Mouse (Mus musculus): ENCODE measurements around the gene Dnaja4. TPM values are rescaled to one million over a fixed set of nuclear protein-coding genes. Genes with fewer than 3 reads are reported as not detected.

Gene Dnaja4
- polyA plus RNA-seq, 2 experiments from 2014 or later = 2.9 to 4.0 TPM

DNA sequence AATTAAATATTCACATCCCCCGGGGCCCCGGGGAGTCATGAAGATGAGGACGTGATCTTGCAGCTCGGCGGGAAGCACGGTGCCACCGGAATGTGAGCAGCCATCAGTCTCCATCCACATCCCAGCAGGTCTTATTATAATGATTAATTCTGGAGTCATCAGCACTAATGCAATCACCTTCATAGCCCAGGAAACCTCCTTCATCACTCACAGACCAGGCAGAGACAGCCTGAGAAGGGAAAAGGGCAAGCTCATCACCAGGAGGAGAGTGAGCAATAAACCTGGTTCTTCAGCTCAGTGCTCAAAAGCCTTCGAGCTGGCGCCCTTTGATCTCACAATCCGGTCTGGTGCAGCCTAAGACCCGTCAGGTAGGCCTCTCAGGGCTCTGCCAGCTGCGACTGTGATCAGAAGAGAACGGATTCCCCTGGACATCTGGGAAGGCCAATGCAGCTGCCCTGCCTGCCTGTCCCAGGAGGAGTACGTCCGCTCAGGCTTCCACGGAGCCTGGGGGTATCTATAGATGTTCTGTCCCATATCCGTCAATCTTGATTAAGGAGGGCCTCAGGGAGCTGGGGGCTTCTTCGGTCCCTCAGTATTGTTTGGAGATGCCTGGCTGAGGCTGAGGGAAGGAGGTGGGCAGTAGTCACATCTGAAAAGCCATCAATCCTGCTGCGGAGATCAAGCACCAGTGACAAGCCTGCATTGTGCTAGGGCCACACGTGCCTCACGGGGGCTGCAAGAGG, 53.7 kb downstream of the Dnaja4 start:
- ATAC-seq = no peak

DNA sequence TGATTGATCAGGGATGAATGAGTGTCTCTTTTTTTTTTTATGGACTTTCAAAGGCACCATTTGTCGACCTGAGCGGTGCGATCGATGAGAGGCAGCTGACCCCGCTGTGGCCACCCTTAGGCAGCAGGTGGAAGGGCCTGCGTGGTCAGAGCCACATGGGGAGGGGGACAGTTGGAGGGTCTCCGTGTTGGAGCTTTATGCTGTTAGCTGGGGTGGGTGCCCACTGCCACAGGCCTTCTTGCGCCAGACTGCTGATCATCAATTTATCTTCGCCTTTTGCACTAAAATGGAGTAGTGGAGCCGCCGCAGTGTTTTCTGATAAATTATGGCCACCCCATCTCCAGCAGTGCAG, 54.2 kb downstream of the Dnaja4 start:
- ATAC-seq = no peak

DNA sequence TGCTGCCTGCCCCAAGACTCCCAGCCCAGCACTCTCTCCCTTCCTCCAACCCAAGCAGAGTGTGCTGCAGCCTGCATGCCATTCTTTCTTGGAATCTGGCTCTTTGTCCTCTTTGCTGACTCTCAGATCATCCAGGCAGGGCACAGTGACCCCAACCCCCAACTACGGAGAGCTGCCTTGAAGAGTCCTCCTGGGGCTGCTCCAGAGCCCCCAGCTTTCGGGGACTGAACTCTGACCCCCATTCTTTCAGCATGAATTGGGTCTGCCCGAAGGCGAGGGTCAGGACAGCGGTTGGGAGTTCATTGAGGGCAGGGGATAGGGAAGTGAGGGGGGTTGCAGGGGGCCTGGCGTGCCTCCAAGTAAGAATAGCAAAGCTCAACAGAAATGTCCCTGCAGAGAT, 60.9 kb downstream of the Dnaja4 start:
- ATAC-seq = no peak

DNA sequence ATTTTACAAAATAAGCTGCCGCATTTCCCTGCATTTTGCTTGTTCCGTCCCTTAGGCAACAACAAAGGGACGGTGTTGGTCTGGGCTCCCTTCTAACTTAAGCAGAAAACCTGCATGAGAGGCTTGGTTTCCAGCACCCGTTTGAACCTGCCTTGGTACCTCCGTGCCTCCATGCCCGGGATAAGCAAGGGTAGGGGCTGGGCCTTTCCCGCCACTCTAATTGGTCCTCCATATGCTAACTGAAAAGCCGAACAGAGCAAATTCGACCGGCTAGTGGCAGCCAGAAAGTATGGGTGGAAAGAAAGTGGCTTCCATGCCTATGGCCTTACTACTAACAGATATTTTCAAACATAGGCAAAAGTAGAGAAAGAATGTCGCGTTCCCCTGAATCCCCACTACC, 65.4 kb downstream of the Dnaja4 start:
- ATAC-seq = no peak

DNA sequence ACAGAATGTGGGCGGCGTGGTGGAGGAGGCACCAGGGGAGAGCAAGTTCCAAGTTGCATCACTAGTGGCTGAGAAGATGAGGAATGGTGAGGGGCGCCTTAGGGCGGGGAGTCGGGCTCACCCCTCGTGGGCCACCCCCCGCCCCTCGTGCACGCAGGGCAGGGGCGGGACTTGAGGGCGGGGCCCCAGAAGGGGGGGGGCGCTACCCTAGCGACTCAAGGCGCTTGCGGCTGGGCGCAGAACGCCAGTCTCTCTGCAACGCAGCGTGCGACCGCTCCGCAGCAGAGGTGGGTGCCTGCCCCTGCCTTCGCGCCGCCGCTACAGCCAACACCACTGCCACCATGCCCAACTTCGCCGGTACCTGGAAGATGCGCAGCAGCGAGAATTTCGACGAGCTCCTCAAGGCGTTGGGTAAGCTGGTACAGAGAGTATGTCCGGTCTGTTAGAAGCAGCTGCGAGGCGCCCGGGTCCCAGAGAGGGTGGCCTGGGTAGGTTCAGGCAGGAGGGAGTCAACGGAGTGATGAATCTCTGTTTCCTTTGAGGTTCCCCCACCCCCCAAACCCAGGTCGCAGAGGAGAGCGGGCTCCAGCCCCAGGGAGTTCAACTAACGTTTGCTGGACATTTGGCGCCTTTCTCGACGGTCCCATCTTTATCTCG, 66.0 kb downstream of the Dnaja4 start, which contains the start of gene Crabp1:
TSS of gene Crabp1 (plus strand) at position 188 of the 657 bp plus-strand sequence.
- ATAC-seq = no peak

DNA sequence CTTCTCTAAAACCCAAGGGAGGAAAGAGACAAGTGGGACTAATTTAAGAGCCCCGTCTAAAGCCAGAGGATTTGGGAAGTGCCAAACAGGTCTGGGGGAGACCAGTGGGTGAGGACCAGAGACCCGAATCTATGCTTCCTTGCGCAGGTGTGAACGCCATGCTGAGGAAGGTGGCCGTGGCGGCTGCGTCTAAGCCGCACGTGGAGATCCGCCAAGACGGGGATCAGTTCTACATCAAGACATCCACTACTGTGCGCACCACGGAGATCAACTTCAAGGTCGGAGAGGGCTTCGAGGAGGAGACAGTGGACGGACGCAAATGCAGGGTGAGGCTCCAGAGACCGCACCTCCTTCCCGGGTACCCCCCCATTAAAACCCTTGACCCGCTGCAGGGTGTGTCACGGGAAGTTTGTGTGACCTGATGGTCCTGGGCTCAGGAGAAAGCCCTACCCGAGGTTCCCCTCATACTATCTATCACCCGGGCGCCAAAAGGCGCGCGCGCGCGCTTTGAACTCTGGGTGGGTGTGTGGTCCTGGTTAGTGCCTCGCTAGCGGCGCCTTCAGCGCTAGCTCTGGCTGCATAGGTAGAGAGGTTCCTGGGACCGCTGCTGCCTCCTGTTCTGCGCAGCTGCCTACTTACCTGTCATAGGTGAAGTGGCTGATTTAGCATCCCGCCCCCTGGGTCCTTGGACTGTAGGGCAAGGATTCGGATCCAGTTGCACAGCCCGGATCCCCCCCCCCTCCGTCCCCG, 66.8 kb downstream of the Dnaja4 start:
- no peak for ATAC-seq

Other genes with a start within 250 kb of the Dnaja4 start
- under 1 TPM in 1 of 2 experiments, not detected in 1; 0.62 TPM for gene Dmxl2, start 197.2 kb upstream of the Dnaja4 start, polyA plus RNA-seq (2017; shearing (Covaris generic))
- not detected for gene Sh2d7, start 159.9 kb upstream of the Dnaja4 start, polyA plus RNA-seq (2017; shearing (Covaris generic))
- gene Cib2, start 138.7 kb upstream of the Dnaja4 start, polyA plus RNA-seq (2017; shearing (Covaris generic)) = 1 to 10 TPM in 1 of 2 experiments, not detected in 1; 1.6 TPM
- 100 to 1,000 TPM; 118 TPM for gene Idh3a, start 112.5 kb upstream of the Dnaja4 start, polyA plus RNA-seq (2017; shearing (Covaris generic))
- gene Acsbg1, start 37.0 kb upstream of the Dnaja4 start, polyA plus RNA-seq (2017; shearing (Covaris generic)) = 10 to 100 TPM; 41.1 to 75.2 TPM
- 100 to 1,000 TPM; 127 to 147 TPM for gene Wdr61, start 35.6 kb downstream of the Dnaja4 start, polyA plus RNA-seq (2017; shearing (Covaris generic))
- not detected for gene Crabp1, start 65.9 kb downstream of the Dnaja4 start, polyA plus RNA-seq (2017; shearing (Covaris generic))
- gene Ireb2, start 164.9 kb downstream of the Dnaja4 start, polyA plus RNA-seq (2017; shearing (Covaris generic)) = 10 to 100 TPM; 20.1 to 23.1 TPM
- gene Hykk, start 218.4 kb downstream of the Dnaja4 start, polyA plus RNA-seq (2017; shearing (Covaris generic)) = under 1 TPM; 0.30 to 0.46 TPM